Mouse (Mus musculus) cortical plate, adult 2 months (tissue): ENCODE measurements around the gene Eif2b2. TPM values are rescaled to one million over a fixed set of nuclear protein-coding genes. Genes with fewer than 3 reads are reported as not detected.

ENCODE experiments used
- H3K27ac ChIP-seq: fragments of 200-500 bp; 2 replicates; pipeline ENCODE4 v1.5.1; 2012; ENCODE audit warnings: low read length, control low read depth, inconsistent platforms; ENCODE audit not compliant: insufficient read depth
- H3K4me1 ChIP-seq: fragments of 200-500 bp; 2 replicates; pipeline ENCODE4 v1.6.1; 2011; ENCODE audit warnings: low read length; ENCODE audit not compliant: control insufficient read depth, insufficient read depth
- H3K4me3 ChIP-seq: fragments of 200-500 bp; 2 replicates; pipeline ENCODE4 v1.5.1; 2011; ENCODE audit warnings: mild to moderate bottlenecking, low read length, control low read depth; ENCODE audit not compliant: insufficient read depth
- CTCF ChIP-seq: fragments of 200-500 bp; IDR thresholded peaks from 2 replicates; pipeline ENCODE4 v1.5.1; 2011; ENCODE audit warnings: mild to moderate bottlenecking, control low read depth, low read length; ENCODE audit not compliant: insufficient read depth; ENCODE audit errors: extremely low read depth
- POLR2A ChIP-seq: fragments of 200-500 bp; IDR thresholded peaks from 2 replicates; pipeline ENCODE4 v1.6.1; 2011; ENCODE audit warnings: mild to moderate bottlenecking, low read length, control low read depth; ENCODE audit not compliant: insufficient read depth; ENCODE audit errors: extremely low read depth
- polyA plus RNA-seq: library from polyadenylated mRNA; depleted of rRNA; stranded (reverse); fragments of >200 nt; gene quantifications from 2 replicates; pipeline ENCODE4 v1.2.3, GENCODE M21; 2012

Eif2b2 gene
- polyA plus RNA-seq, 1 experiment = 101 TPM

DNA sequence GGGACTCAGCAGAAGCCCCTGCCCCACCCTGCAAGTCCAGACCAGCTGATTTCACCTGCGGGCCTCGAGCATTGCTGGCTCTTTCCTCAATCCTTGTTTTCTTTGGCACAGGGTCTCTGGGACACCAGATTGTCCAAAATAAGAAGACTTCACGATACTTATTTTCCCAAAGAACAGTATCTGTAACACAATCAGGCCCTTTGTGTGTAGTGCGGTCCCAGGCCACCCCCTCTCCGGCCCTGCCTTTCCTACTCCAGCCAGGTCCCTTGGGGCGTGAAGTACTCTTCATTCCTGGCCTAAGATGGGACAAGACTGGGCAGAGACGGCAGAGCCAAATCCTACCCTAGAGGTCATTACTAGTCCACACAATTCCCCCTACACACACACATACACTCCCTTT is 17.1 kb upstream of the Eif2b2 start:
- Histone ChIP-seq H3K4me3 (no peak overlapping the region), H3K27ac (no peak overlapping the region), H3K4me1 (no peaks in the 10 kb centered on the region)
- TF ChIP-seq CTCF (no peak), POLR2A (no peak)

- TF ChIP-seq POLR2A (no peak), CTCF (no peak)
- no peak overlapping the region for H3K27ac ChIP-seq
- H3K4me1 ChIP-seq = no peaks in the 10 kb centered on the region
- no peak overlapping the region for H3K4me3 ChIP-seq
Observed at GRCm38 (mm10) chr12:85203699-85204098, 15.6 kb upstream of the Eif2b2 start.

DNA sequence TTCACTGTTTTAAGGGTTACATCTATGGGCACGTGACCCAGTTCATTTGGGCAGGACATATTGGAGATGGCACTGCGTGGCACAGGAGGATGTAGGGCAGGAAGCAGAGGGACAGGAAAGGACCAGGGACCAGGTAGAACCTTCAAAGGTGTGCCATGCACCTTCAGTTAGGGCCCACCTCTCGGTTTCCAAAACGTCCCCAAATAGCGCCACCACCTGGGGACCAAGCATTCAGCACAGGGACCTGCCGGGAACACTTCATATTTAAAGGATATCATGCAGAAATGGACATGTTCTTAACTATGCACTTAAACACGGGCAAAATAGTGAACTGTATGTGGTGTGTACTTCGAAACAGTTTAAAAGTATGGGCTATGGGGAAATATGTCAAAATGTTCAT is 15.2 kb upstream of the Eif2b2 start:
- TF ChIP-seq POLR2A = no peak
- no peak for TF ChIP-seq CTCF
- Histone ChIP-seq H3K4me1 (no peaks in the 10 kb centered on the region), H3K4me3 (no peak overlapping the region), H3K27ac (no peak overlapping the region)

DNA sequence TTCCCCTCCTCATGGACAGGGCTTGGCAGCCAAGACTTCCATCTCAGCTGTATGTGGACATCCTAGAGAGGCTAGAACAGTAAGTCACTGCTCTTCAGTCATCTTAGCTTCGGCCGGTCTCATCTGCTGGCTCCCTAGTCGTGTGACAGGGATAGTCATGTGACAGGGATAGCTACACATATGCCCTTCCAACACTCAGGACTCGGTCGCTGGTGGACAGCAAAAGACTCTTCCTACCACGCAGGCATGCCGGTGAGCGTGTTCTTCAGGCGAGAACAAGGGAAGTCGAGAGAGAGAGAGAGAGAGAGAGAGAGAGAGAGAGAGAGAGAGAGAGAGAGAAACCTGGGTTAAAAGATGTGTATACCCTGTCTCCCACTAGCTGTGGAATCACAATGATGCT is 13.9 kb upstream of the Eif2b2 start:
- no peak overlapping the region for H3K27ac ChIP-seq
- TF ChIP-seq CTCF = no peak
- no peak for TF ChIP-seq POLR2A
- no peaks in the 10 kb centered on the region for H3K4me1 ChIP-seq
- no peak overlapping the region for H3K4me3 ChIP-seq

- TF ChIP-seq POLR2A (no peak), CTCF (no peak)
- Histone ChIP-seq H3K4me3 (no peak overlapping the region), H3K27ac (no peak overlapping the region), H3K4me1 (no peaks in the 10 kb centered on the region)
Observed at GRCm38 (mm10) chr12:85208687-85209199, 10.5 kb upstream of the Eif2b2 start.

DNA sequence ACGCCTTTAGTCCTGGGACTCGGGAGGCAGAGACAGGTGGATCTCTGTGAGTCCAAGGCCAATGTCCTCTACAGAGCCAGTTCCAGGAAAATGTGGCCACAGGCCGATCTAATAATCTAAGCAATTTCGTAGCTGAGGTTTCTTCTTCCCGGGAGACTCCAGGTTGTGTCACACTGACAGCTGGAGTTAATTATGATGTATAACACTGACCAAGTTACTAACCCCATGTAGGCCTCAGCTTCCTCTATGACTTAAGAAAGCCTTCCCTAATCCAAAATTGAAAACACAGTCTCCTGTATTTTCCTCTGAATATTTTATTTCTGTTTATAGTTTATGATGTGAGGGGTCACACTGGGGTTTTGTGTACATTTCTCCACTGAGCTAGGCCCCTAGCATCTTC is 4.2 kb upstream of the Eif2b2 start:
- TF ChIP-seq CTCF (no peak), POLR2A (no peak)
- no peak overlapping the region for H3K4me3 ChIP-seq
- no peak overlapping the region for H3K27ac ChIP-seq
- no peaks in the 10 kb centered on the region for H3K4me1 ChIP-seq

DNA sequence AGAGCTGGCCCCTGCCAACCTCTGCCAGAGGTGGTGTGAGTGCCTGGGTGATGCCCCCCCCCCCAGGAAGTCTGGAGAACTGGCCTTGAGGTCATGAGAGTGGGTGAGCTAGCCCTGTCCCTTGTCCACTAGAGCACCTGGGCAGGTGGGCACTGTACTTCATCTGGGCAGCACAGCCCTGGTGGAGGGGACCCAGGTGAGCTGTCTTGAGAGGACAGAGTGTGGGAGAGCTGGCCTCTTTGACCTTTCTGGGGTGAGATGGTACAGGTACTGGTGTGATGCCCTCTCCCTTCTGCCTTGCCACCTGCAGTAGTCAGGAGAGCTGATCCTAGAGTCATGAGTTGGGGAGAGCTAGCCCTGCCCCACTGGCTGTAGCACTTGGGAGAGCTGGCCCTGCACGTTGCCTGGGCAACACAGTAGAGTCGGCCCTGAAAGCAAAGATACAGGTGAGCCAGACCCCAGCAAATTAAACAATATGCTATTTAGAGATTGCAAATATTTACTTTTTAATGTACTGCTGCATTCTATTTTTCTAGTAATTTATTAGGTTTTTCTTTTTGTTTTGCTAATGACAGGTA is 1.5 kb upstream of the Eif2b2 start:
- H3K4me3 ChIP-seq = no peak overlapping the region
- no peak for TF ChIP-seq CTCF
- no peak for TF ChIP-seq POLR2A
- H3K27ac ChIP-seq = no peak overlapping the region
- peaks cover 2% of the 10 kb centered on the region; the same call in 1 of the 2 replicates for H3K4me1 ChIP-seq

- TF ChIP-seq CTCF (no peak), POLR2A (no peak)
- H3K27ac ChIP-seq = no peak overlapping the region
- peaks cover 2% of the 10 kb centered on the region; the same call in 1 of the 2 replicates for H3K4me1 ChIP-seq
- H3K4me3 ChIP-seq = peak overlapping the region; percentile 84
Observed at GRCm38 (mm10) chr12:85219905-85220290, 617 bp downstream of the Eif2b2 start.

DNA sequence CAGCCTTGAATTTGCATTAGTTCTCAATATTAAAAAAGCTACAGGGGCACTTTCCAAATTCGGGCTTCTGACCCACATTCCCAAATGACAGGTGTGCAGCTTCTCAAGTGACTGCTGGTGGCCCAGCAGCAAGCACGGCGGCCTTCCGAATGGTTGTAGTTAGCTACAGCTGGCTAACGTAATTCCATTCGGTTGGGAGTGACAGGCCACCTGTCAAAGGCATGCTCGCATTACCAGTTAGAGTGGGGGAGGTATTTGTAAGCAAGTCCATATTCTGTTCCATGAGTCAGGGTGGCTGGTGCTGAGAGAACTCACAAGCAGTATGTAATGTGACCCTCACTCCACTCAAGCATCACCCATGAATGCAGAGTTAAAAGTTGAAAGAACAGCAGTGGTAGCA is 7.9 kb downstream of the Eif2b2 start:
- Histone ChIP-seq H3K4me1 (peaks cover 5% of the 10 kb centered on the region), H3K27ac (no peak overlapping the region), H3K4me3 (no peak overlapping the region)
- TF ChIP-seq POLR2A (no peak), CTCF (no peak)

DNA sequence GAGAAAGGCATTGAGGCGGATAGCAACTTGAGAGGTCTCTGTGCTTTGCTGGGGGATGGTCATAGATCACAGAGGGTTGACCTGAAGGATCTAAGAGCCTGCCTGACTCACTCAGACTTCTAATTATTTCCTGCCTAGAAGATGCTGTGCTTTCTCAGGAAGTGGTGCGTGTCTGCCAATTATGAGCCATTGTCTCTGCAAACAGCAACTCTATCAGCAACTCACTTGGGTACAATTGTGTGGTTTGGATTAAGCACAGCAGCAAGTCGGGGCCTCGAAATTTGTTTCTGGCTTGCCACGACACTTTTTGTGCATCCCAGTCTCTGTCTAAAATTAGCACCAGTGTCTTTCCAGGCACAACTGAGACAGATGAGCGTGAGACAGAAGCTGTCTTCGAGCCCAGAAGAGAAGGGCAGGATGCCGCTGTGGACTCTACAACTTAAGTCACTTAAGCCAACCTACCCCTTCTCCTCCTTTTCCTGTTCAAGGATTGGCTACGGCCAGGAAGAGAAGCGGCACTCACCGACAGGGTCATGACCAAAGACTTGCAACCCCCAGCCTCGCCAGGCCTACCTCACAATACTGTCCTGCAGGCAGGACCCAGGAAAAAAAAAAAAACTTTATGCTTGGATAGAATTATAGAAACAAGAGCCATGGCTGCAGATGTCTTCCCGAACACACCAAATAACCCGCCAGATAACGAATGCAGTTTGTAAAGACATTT is 8.8 kb downstream of the Eif2b2 start:
- TF ChIP-seq POLR2A = no peak
- no peak for TF ChIP-seq CTCF
- no peak overlapping the region for H3K4me3 ChIP-seq
- peaks cover 5% of the 10 kb centered on the region for H3K4me1 ChIP-seq
- H3K27ac ChIP-seq = no peak overlapping the region
